Mouse (Mus musculus) ES-CJ7 (cell line): ENCODE results near the gene Fyb2.

ENCODE experiments used
- DNase-seq: peaks from one replicate; pipeline ENCODE4 v3.0.0; 2011; ENCODE audit warnings: low read depth, low spot score

Fyb2 gene

GRCm38 (mm10) chr4:104939535-104939934, 26.3 kb downstream of the Fyb2 start:
- DNase-seq: no peak

- DNase-seq: no peak
Observed at GRCm38 (mm10) chr4:104941895-104942294, 28.6 kb downstream of the Fyb2 start.

- DNase-seq: no peak
Observed at GRCm38 (mm10) chr4:104944482-104944881, 31.2 kb downstream of the Fyb2 start.

GRCm38 (mm10) chr4:104948886-104949285, 35.6 kb downstream of the Fyb2 start:
- DNase-seq: no peak

- DNase-seq: no peak
Observed at GRCm38 (mm10) chr4:104949304-104949703, 36.0 kb downstream of the Fyb2 start.

- no peak for DNase-seq
Observed at GRCm38 (mm10) chr4:104951280-104951878, 38.1 kb downstream of the Fyb2 start.

GRCm38 (mm10) chr4:104956691-104957090, 43.4 kb downstream of the Fyb2 start:
- DNase-seq: no peak

- DNase-seq: no peak
Observed at GRCm38 (mm10) chr4:104961431-104961830, 48.2 kb downstream of the Fyb2 start.

- DNase-seq: no peak
Observed at GRCm38 (mm10) chr4:104972606-104973005, 59.4 kb downstream of the Fyb2 start.

GRCm38 (mm10) chr4:104975162-104975830, 62.0 kb downstream of the Fyb2 start:
- no peak for DNase-seq

- no peak for DNase-seq
Observed at GRCm38 (mm10) chr4:104985960-104986632, 72.8 kb downstream of the Fyb2 start.

- DNase-seq: no peak
Observed at GRCm38 (mm10) chr4:104987631-104988030, 74.4 kb downstream of the Fyb2 start.

- DNase-seq: no peak
Observed at GRCm38 (mm10) chr4:104988102-104988501, 74.8 kb downstream of the Fyb2 start.

GRCm38 (mm10) chr4:104988709-104989108, 75.5 kb downstream of the Fyb2 start:
- DNase-seq: no peak

- DNase-seq: no peak
Observed at GRCm38 (mm10) chr4:104990016-104990415, 76.8 kb downstream of the Fyb2 start.

GRCm38 (mm10) chr4:104990686-104991085, 77.4 kb downstream of the Fyb2 start:
- no peak for DNase-seq

GRCm38 (mm10) chr4:104992271-104992670, 79.0 kb downstream of the Fyb2 start:
- DNase-seq: no peak

GRCm38 (mm10) chr4:104993140-104993874, 80.1 kb downstream of the Fyb2 start:
- no peak for DNase-seq

GRCm38 (mm10) chr4:104999702-105000101, 86.4 kb downstream of the Fyb2 start:
- no peak for DNase-seq

GRCm38 (mm10) chr4:105001736-105002135, 88.5 kb downstream of the Fyb2 start:
- DNase-seq: no peak

GRCm38 (mm10) chr4:105004135-105004534, 90.9 kb downstream of the Fyb2 start:
- DNase-seq: no peak

GRCm38 (mm10) chr4:105004649-105005048, 91.4 kb downstream of the Fyb2 start:
- peak; percentile 26 for DNase-seq
